In genomic region chr4:149759517-149759916, GRCm38 (mm10) we compare ENCODE assay signal across 13 mouse cellular contexts.
"Had no signal": no experiment of that assay in that cellular context is flagged by ENCODE, and none has a peak within 500 bp of the region (broad histone marks: within the 10 kb centered on the region; RNA-seq: fewer than 3 reads in every experiment).

No protein-coding gene starts in this region.

- DNase-seq: kidney, adult 18-20 months; kidney, postnatal 14 days; lung, adult 2 months; lung, postnatal 4 days; midbrain, embryonic 14.5 days; right cerebral cortex, postnatal 25 days; thymus, adult 18-20 months; thymus, postnatal 14 days had no signal

- ATAC-seq: intestine, embryonic 15.5 days; lung, postnatal 0 days had no signal

- H3K9ac ChIP-seq: intestine, embryonic 15.5 days; liver, embryonic 15.5 days; neural tube, embryonic 13.5 days had no signal

- H3K27ac ChIP-seq: intestine, embryonic 15.5 days; liver, embryonic 15.5 days; midbrain, embryonic 10.5 days; neural tube, embryonic 13.5 days had no signal

- H3K9me3 ChIP-seq: intestine, embryonic 15.5 days; liver, embryonic 15.5 days; midbrain, embryonic 10.5 days; neural tube, embryonic 13.5 days had no signal

- H3K4me1 ChIP-seq: intestine, embryonic 15.5 days; liver, embryonic 15.5 days; midbrain, embryonic 10.5 days had no signal

- H3K4me3 ChIP-seq: intestine, embryonic 15.5 days; liver, embryonic 15.5 days; midbrain, embryonic 10.5 days; neural tube, embryonic 13.5 days had no signal

- H3K27me3 ChIP-seq: intestine, embryonic 15.5 days; liver, embryonic 15.5 days; neural tube, embryonic 13.5 days had no signal

- H3K36me3 ChIP-seq: intestine, embryonic 15.5 days had no signal
